Mouse (Mus musculus): ENCODE measurements around the gene Ppa1.
A peak's percentile ranks its signal among the peaks of the same experiment; 100 is the strongest.
"Not testable (repeated sequence)": the region's sequence is repeated elsewhere in the genome, so short reads cannot be mapped to it uniquely, and the experiment has no call there.

Ppa1 gene

GRCm38 (mm10) chr10:61647790-61648736 lies at the start of gene Ppa1:
Gene Ppa1, plus strand, starts transcription at chr10:61648552.
- DNase-seq: peak; percentile 88

- DNase-seq: no peak
Observed at GRCm38 (mm10) chr10:61599556-61600114, 48.7 kb upstream of the Ppa1 start.

GRCm38 (mm10) chr10:61602283-61603033 lies 45.9 kb upstream of the Ppa1 start:
- peak; percentile 76 for DNase-seq

GRCm38 (mm10) chr10:61604376-61605065 lies 43.8 kb upstream of the Ppa1 start:
- DNase-seq: no peak

GRCm38 (mm10) chr10:61605381-61605780 lies 43.0 kb upstream of the Ppa1 start:
- DNase-seq: not testable (repeated sequence)

- peak; percentile 45 for DNase-seq
Observed at GRCm38 (mm10) chr10:61605851-61606250, 42.5 kb upstream of the Ppa1 start.

- no peak for DNase-seq
Observed at GRCm38 (mm10) chr10:61608233-61608632, 40.1 kb upstream of the Ppa1 start.

- DNase-seq: no peak
Observed at GRCm38 (mm10) chr10:61610650-61611235, 37.6 kb upstream of the Ppa1 start.

GRCm38 (mm10) chr10:61614311-61614710 lies 34.0 kb upstream of the Ppa1 start:
- no peak for DNase-seq

- DNase-seq: no peak
Observed at GRCm38 (mm10) chr10:61618528-61618927, 29.8 kb upstream of the Ppa1 start.

- no peak for DNase-seq
Observed at GRCm38 (mm10) chr10:61621681-61622080, 26.7 kb upstream of the Ppa1 start.

GRCm38 (mm10) chr10:61623874-61624273 lies 24.5 kb upstream of the Ppa1 start:
- not testable (repeated sequence) for DNase-seq

- DNase-seq: no peak
Observed at GRCm38 (mm10) chr10:61624771-61625170, 23.6 kb upstream of the Ppa1 start.

GRCm38 (mm10) chr10:61625381-61626257 lies 22.7 kb upstream of the Ppa1 start:
- DNase-seq: peak; percentile 46

- DNase-seq: no peak
Observed at GRCm38 (mm10) chr10:61626551-61626950, 21.8 kb upstream of the Ppa1 start.

- no peak for DNase-seq
Observed at GRCm38 (mm10) chr10:61627195-61627937, 21.0 kb upstream of the Ppa1 start.

- DNase-seq: no peak
Observed at GRCm38 (mm10) chr10:61627938-61628250, 20.5 kb upstream of the Ppa1 start.

- no peak for DNase-seq
Observed at GRCm38 (mm10) chr10:61632445-61632844, 15.9 kb upstream of the Ppa1 start.

GRCm38 (mm10) chr10:61637055-61637454 lies 11.3 kb upstream of the Ppa1 start:
- DNase-seq: no peak

GRCm38 (mm10) chr10:61640363-61640762 lies 8.0 kb upstream of the Ppa1 start:
- DNase-seq: no peak

- no peak for DNase-seq
Observed at GRCm38 (mm10) chr10:61646557-61646956, 1.8 kb upstream of the Ppa1 start.
